Mouse (Mus musculus) heart, postnatal 10 days (tissue): ENCODE measurements around the gene Ptprk. TPM values are rescaled to one million over a fixed set of nuclear protein-coding genes. Genes with fewer than 3 reads are reported as not detected.

Source experiments
- DNase-seq, 2 experiments: peaks; one replicate each; pipeline ENCODE4 v3.0.0; 2021
- intact Hi-C: fragments of 180-260 bp; cut with DNase I; formaldehyde crosslinking; loops from one replicate; pipeline ENCODE4 v1.15.1; 2025
- total RNA-seq, 2 experiments: library from RNA; stranded (reverse); gene quantifications; 2 replicates each; pipeline ENCODE4 v1.2.3; 2021

Gene Ptprk
- total RNA-seq, 2 experiments from 2014 or later: 45.4 to 50.1 TPM

- intact Hi-C loops: no loop called here
- DNase-seq: no peak
Observed at GRCm38 (mm10) chr10:28178876-28179275, 104.3 kb downstream of the Ptprk start.

- DNase-seq: no peak
- intact Hi-C loops: no loop called here
Observed at GRCm38 (mm10) chr10:28182081-28182480, 107.5 kb downstream of the Ptprk start.

DNA sequence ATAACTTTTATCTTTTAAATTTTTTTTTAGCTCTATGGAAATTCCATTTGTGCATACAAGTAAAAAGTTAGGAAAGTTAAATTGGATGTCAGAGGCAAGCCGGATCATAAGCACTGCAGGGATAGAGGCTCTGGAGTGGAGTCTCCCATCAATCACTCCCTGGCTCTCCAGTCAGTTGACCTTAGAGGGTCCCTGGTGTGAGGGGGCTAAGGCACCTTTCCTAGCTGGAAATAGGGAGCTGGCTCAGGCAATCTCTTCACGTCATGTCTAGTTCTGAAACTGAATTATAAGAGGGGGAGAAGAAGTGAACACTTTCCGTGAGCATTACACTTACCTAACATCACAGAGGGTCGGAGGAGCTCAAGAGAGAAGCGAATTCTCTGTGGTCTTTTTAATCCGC, 110.1 kb downstream of the Ptprk start:
- DNase-seq: no peak
- intact Hi-C loops: no loop called here

DNA sequence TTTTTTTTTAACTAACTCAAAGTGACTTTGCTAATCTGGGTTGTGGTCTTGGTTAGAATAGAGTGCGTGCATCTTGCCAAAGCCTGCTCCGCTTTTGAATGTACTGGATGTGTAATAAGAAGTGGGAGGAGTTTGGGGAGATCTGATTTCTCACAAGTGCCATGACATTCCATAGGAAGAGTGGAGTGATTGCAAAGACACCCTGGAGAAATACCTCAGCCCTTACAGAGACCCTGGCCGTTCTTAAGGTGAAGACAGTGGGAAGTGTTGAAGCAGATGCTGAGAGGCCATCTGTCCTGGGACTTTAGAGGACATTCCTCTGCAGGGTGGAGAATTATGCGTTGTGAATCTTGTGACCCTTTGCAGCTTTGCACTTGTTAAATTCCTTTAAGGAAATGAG, 110.7 kb downstream of the Ptprk start:
- intact Hi-C loops: no loop called here
- no peak for DNase-seq

DNA sequence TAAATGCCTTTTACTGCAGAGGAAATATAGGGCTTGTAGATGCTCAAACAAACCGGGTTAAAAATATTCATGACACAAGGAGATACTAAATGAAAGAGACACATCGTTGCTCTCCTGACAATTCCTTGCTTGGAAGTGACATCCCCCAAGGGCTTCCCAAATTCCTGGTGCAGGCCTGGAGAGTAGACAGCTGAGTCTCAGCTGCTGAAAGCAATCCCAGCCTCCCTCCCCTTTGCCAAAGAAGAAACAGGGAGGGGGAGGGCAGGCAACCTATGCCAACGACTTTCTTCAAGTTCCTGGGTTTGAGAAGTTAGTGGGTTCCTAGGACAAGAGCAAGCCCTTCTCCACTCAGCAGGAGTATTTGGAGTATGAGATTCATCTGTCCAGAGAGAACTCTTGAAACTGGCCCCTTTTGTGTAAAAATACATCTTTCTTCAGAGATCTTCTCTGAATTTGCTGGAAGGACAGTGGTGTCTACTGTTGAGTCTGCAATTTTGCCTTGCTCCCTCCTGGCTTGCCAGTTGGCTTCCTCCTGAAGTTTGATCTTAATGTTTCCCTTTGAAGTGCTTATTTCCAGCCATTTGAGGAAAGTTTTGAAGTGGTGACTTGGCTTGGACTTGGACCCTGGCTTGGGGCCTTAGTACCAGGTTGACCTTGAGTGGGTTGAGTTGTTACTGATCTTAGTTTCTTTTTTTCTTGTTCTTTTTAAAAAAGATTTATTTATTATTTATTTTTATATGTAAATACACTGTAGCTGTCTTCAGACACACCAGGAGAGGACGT, 111.6 kb downstream of the Ptprk start:
- intact Hi-C loops: no loop called here
- no peak for DNase-seq

DNA sequence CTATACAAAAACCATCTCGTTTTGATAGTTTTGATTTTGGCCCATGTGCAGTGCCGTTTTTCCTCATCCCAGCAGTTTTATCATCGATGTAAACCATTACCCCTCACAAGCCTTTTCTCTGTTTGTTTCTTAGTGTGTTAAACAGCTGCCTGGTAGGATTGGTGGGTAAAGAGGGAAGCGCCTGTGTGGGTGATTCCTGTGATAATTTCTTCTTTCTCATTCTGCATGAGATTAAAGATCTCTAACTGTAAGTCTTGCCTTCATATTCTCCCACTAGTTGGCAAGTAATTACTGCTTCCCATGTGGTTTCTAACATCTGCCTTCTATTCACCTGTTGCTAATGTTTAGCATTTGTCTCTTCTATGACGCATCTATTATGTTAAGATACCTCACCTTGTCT, 116.8 kb downstream of the Ptprk start:
- no peak for DNase-seq
- intact Hi-C loops: no loop called here

- intact Hi-C loops: no loop called here
- no peak for DNase-seq
Observed at GRCm38 (mm10) chr10:28193630-28194029, 119.0 kb downstream of the Ptprk start.

DNA sequence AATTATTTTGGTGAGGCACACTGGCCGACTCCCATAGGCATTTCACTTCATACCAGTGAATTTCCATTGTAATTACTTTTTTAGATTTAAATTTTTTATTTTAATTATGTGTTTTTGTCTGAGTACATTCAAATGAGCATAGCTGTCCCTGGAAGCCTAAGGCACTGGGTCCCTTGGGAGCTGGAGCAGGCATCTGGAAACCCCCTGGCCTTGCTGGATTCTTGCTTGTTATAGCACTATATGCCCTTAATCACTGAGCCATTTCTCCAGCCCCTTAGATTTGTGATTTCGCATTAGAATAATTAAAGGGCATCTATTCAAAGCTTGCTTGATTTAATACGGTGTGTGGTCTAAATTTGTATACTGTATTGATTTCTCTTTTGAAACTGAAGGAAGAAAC, 126.0 kb downstream of the Ptprk start:
- intact Hi-C loops: no loop called here
- no peak for DNase-seq

DNA sequence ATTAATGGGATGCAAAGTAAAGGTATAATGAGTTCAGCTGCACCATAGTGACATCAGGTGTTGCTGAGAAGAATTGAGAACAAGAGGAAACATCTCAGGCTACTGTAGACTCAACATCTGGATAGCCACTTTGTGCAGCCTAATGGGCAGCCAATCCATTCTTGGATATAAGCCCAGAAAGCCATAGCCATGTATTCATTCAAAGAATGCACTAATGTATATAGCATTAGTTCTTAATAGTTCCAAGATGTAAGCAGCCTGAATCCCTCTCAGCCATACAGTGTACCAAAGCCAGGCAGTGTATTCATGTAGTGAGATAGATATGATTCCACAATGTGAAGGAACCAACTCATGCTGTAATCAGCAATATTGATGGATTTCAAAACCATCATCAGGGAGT, 134.8 kb downstream of the Ptprk start:
- DNase-seq: no peak
- intact Hi-C loops: no loop called here

- intact Hi-C loops: no loop called here
- no peak for DNase-seq
Observed at GRCm38 (mm10) chr10:28212083-28212482, 137.5 kb downstream of the Ptprk start.

GRCm38 (mm10) chr10:28215153-28215552, 140.5 kb downstream of the Ptprk start:
- intact Hi-C loops: no loop called here
- DNase-seq: no peak

GRCm38 (mm10) chr10:28223602-28224001, 149.0 kb downstream of the Ptprk start:
- intact Hi-C loops: no loop called here
- DNase-seq: no peak

DNA sequence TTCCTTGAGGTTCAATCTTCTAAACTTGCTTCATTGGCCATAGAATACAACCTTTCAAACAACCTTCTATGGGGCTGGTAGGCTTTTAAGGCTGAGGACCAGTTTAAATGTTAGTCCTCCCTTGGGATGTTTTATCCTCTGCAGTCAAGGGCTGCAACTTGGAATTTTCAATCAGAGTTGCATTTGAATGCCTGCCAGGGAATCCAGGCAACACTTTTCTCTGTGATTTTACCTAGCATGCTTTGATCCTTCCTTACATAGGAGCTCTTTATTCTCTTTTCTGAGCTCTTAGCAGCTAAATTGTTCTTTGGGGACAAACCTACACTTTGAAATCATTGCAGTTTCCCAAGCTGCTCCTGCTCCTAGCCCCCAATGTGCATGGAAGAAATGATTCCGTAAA, 149.8 kb downstream of the Ptprk start:
- intact Hi-C loops: no loop called here
- DNase-seq: no peak

- DNase-seq: no peak
- intact Hi-C loops: no loop called here
Observed at GRCm38 (mm10) chr10:28225536-28226075, 151.0 kb downstream of the Ptprk start.

GRCm38 (mm10) chr10:28227732-28228131, 153.1 kb downstream of the Ptprk start:
- no peak for DNase-seq

GRCm38 (mm10) chr10:28228208-28228607, 153.6 kb downstream of the Ptprk start:
- intact Hi-C loops: no loop called here
- DNase-seq: no peak

More at GRCm38 (mm10) chr10:28227732-28228131, 153.1 kb downstream of the Ptprk start:
- intact Hi-C loops: no loop called here

- intact Hi-C loops: no loop called here
- DNase-seq: peak; percentile 14 to 15
Observed at GRCm38 (mm10) chr10:28232273-28233167, 157.9 kb downstream of the Ptprk start.

- DNase-seq: peak; percentile 21 to 26
- intact Hi-C loops: no loop called here
Observed at GRCm38 (mm10) chr10:28249047-28249446, 174.4 kb downstream of the Ptprk start.

DNA sequence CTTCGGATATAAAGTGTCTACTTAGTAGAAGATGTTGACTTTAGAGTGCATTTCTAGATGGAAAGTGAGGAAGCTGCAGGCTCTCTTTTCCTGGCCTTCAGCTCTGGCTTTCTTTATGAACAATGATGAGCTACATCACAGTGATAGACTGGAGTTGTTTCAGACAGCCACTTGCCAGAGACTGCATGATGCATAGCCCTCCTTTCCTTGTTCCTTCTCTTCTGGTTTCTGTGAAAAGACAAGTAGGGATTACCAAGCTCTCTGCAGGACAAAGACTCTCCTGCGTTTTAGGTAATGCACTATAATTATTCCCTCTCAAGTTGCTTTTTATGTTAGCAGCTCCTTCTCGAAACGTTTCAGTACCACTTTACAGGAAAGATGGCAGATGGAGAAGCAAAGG, 176.8 kb downstream of the Ptprk start:
- no peak for DNase-seq
- intact Hi-C loops: no loop called here

GRCm38 (mm10) chr10:28260651-28261050, 186.0 kb downstream of the Ptprk start:
- intact Hi-C loops: no loop called here
- DNase-seq: no peak

DNA sequence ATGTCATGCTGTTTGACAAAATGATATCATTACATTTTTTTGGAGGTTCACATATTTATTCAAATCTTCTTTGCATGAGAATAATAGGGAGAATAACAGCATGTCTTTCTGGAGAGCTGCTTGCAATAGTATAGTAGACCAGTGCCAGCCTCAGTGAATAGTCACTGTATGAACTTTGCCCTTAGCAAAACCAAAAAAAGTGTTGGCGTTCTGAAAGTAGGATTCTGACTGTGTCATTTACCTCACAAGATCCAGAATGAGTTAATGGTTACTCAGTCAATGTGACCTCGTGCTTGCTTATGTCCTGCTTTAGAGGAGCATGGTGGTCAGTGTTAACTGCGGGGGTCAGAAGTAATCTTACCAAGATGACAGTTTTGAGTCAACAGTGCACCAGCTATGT, 187.5 kb downstream of the Ptprk start:
- intact Hi-C loops: no loop called here
- no peak for DNase-seq

GRCm38 (mm10) chr10:28263546-28263945, 188.9 kb downstream of the Ptprk start:
- no peak for DNase-seq
- intact Hi-C loops: no loop called here
